Mouse (Mus musculus) left cerebral cortex, postnatal 4 days (tissue): ENCODE measurements around the gene Nt5c1b. TPM values are rescaled to one million over a fixed set of nuclear protein-coding genes. Genes with fewer than 3 reads are reported as not detected.

Experiments
- DNase-seq: peaks from one replicate; pipeline ENCODE4 v3.0.0-alpha.2; 2022
- intact Hi-C: fragments of 180-260 bp; cut with DNase I; formaldehyde crosslinking; loops from one replicate; pipeline ENCODE4 v1.15.1; 2025
- total RNA-seq, 2 experiments: library from RNA; stranded (reverse); gene quantifications; 2 replicates each; pipeline ENCODE4 v1.2.3; 2021

Nt5c1b gene
- not detected for total RNA-seq

DNA sequence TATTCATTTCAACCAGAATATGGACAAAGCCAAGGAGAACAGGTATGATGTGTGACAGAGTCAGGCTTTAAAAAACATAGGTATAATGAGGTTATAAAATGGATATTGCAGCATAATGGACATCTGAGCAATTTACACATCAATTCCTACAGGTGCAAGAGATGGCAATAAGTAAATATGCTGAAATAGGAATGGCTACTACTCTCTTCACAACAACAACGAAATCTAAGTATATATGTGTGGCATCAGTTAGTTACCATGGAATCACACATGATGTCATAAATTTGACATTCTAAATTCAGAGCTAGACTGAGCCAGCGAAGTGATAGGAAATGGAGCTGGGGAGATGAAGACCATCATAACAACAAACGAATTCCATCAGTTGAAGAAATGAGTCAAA lies at the start of gene Nt5c1b:
Gene Nt5c1b, plus strand, starts transcription at position 301 of the 400 bp plus-strand sequence.
- DNase-seq = no peak
- intact Hi-C loops = no loop called here

DNA sequence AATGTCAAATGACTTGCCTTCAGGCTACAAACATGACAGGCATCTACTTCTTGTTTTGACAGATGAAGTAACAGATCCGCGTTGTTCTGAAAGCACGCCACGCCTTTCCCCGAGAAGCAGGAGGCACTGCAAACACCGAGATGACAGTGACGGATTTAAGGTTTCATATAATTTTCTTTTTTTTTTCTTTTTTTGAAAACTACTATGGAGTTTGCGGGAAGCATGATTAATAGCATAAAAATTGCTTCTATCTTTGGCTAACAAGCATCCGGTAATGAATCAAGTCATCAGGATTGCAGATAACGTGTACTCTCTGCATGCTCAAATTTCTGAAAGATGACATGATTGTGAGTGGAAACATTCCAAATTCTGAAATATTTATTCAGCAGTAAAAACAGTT lies 42.1 kb upstream of the Nt5c1b start:
- intact Hi-C loops = no loop called here
- no peak for DNase-seq

DNA sequence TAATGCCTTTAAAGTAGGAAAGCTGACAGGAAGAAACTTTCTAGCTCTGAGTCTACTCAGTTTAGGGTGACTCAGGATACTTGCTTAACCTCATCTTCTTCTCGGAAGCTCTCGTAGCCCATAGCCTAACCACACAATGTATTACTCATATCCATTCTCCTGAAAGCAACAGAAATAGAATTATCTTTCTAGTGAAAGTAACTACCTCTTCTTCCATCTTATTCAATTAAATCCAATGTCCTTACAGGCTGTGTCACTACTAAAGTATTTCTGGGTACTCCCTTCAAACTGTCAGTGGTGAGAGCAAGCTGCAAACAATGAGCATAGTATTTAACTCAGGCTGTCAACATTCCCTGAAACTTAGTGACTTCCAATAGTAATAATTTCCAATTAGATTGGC lies 40.3 kb upstream of the Nt5c1b start:
- intact Hi-C loops = no loop called here
- no peak for DNase-seq

DNA sequence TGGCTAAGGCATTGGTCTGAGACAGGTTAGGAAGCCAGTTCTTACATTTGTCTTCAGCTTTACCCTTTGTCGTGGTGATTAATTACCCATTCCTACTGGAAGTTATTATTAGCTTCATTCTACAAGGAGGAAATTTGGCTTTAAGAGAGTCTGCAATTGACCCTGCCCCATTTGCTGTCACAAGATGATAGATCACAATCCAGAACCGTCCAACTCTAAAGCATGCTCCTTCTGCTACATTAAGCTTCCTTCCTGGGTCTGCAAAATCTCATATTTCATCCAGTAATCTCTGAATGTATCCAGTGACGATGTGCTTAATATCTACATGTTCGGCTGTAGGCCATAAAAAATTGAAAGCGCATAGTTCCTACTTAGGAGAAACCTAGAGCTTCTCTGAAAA lies 29.2 kb upstream of the Nt5c1b start:
- no peak for DNase-seq
- intact Hi-C loops = no loop called here

DNA sequence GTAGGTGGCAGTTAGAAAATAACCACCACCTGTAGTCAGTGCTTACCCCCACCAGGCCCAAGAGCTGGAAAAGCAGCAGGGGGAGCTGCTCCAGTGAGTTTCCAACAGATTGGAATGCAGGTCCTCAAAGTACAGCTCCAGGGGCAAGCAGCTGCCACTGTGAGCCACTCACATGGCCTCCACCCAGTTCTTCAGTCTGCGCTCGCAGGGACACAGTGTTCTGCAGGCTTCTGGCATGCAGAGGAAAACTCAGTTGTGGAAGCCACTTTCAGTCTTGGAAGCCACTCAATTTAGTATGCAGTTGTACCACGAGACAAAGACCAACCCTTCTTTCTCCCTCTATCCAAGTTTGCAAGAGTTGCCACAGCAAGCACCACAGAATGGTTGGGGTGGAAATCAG lies 19.1 kb upstream of the Nt5c1b start:
- DNase-seq = no peak
- intact Hi-C loops = no loop called here

DNA sequence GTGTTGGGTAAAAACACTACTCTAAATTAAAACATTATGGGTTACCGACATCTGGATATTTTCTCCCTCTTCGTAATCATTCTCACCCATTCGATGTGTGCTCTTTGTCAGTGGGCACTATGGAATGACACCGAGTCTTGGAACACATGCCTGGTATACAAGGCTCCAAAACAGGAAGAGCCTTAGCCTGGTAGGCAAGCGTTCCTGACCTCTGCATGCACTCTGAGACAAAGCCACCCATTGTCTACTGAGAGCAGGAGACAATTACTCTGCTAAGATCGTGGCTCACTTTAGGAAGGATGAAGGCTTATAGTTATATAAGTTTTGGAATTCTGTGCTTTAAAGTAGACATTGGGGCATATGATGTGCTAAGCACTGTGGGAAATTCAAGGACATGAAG lies 12.0 kb upstream of the Nt5c1b start:
- intact Hi-C loops = no loop called here
- no peak for DNase-seq

DNA sequence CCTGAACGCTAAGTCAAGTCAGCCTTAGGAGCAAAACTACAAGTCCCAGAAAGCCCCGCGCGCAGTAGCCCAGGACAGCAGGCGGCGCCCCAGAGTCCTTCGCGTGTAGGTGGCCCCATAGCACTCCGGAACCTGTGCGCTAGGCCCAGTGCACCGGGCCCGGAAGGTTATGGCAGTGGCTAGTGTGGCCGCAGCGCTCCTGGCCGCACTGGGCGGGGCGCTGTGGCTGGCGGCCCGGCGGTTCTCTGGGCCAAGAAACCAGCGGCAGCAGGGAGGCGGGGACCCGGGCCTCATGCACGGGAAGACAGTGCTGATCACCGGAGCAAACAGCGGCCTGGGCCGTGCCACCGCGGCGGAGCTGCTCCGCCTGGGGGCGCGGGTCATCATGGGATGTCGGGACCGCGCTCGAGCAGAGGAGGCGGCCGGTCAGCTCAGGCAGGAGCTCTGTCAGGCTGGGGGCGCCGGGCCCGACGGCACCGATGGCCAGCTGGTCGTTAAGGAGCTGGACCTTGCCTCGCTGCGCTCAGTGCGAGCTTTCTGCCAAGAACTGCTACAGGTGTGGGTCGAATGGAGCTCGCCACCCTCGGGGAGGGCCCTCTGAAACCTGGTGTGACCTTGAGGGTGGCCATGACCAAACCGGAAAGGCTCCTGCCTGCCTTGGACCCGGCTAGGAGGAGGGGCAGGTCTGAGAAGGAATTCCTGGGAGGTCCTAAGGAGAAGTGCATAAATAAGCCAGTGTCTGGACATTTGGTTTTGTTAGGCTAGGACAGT lies 21.1 kb downstream of the Nt5c1b start, which contains the start of gene Rdh14:
Gene Rdh14, plus strand, starts transcription at position 102 of the 771 bp plus-strand sequence.
- intact Hi-C loops = no loop called here
- DNase-seq = peak; percentile 95

DNA sequence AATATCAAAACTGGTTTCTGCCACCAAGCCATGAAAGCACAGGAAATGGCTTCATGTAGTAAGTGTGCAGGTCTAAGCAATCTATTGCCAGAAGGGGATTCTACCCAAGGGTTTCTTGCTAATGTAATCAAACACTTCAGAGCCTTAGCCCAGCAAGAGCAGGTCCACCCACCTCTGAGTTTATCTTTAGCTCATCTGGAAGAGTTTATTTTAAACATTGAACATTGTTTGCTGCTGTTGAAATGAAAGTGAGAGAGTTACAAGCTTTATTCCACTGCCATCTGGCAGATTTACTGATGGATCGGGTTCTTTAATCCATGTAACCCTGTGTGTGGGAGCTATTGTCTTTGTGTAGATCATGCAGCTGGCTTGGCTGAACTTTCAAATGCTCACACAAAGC lies 31.0 kb downstream of the Nt5c1b start:
- intact Hi-C loops = no loop called here
- DNase-seq = no peak

DNA sequence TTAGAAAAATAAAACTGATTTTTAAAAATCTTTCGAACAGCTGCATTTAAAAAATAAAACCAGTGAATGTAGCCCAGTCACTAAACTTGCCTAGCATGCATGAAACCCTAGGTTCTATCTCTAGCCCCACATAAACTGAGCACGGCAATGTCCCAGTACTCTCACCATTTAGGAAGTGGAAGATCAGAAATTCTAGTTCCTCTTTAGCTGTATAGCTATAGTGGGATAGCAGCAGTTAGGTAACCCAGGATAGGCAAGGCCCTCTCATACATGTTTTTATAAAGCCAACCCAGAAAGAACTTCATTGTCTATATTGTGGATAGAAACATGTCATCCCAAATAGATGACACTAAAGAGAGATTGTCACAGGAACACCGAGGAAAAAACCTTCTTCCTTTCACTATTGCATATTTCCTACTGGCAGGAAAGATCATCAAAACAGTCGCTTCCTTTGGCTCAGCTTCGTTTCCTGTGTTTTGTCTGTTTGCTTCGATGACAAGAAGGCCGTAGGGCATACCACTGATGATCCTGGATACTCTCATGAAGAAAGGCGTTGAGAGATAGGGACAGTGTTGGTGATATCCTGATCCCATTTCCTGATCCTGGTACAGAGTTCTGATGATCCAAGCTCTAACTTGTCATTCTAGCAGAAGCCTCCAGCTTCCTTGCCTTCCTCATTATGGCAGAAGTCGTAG lies 32.8 kb downstream of the Nt5c1b start:
- intact Hi-C loops = no loop called here
- no peak for DNase-seq

DNA sequence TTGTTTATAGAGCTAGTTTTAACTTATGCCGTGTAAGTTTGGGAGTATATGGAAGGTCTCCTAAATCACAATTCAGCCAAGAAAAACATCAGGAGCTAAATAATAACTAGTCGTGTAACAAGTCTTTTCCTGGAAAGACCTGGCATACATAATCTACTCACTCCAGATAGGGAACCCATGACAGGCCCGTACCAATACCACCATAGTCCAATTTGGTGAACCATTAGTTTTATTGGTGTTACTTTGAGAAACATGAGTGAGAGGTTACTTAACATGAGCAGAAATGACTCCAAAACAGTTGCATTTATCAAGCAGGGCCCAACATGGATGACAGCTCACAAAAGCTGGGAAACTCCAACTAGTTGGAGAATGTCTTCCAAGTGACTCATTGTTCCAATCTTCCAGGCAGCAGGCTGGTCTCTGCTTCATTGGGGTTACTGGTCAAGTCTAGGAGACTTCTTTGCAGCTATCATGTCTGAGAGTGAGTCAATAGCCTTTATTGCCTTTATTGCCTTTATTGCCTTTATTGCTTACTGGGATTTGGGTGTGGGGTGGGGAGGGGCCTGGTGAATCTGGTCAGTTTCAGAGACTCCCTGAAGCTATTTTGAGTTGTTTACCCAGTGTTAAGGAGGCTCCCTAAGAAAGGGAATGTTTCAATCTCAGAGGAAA lies 40.9 kb downstream of the Nt5c1b start:
- intact Hi-C loops = no loop called here
- no peak for DNase-seq

DNA sequence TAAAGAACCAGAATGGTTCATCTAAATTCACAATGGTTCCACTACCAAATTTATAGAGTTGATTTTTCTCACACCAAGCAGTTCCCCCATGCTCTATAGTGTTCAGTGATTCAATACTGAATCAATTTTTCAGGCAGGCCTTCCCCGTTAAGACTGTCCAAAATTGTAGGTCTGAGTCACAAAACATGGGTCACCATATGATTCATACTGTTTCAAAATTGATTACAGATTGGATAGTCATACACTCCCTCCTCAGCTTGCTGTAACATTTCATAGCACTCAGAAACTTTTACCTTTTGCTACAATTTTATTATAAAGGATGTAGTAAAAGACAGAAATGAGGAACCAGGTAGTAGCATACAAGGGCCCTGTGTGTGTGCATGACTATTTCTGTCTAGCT lies 41.7 kb downstream of the Nt5c1b start:
- intact Hi-C loops = no loop called here
- no peak for DNase-seq

DNA sequence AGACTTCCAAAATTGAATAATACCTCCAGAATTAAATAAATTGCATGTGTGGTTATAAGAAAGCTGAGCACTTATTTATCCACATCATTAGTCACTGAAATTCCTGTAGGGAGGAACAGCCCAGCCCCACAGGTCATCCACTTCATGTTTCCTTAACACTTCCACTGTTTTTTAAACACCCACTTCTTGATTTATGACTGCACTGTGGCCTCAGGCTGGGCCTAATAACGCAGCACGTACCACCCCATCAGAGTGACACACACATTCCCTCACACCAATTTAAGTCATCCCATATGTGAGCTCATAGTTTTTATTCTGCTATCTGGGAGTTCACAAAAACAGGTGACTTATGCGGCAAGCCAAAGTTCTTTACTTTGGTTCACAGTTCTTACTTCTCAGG lies 52.6 kb downstream of the Nt5c1b start:
- DNase-seq = no peak
- intact Hi-C loops = no loop called here

DNA sequence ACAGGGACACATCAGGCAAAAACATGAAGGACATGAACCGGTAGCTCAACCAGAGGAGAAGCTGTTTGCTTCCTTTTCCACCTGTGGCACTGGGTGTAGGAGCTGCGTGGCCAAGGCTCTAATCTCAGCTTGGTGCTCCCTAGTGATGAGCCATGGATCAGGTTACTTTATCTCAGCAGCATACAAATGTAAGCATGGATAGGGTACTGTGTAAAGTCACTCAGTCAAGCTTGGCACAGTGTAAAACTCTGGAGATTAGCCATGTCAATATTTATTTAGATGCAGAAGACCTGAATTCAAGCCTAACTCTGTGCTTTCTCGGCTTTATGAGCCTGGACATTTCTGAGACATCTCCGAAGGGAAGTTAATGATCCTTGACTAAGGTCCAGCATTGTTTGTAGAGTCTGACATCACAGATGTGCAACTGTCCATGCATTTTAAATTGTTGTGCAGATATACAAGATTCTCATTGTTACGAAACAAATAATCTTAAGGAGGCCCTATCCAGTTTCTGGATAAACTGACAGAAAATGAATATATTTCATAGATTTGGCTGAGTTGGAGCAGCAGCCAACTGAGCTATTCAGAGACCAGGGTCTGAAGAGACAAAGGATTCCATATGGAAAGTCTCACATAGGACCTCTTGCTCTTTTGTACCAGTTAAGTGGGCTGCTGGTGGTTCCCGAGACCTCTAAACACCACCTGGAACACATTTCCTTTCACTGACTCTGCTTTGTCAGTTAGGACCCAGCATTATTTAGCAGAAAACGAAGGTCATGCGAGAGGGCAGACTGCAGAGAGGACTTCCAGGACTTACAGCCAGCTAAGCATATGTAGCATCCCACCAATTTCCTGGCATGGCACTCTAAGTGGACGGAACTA lies 56.5 kb downstream of the Nt5c1b start:
- no peak for DNase-seq
- intact Hi-C loops = no loop called here

DNA sequence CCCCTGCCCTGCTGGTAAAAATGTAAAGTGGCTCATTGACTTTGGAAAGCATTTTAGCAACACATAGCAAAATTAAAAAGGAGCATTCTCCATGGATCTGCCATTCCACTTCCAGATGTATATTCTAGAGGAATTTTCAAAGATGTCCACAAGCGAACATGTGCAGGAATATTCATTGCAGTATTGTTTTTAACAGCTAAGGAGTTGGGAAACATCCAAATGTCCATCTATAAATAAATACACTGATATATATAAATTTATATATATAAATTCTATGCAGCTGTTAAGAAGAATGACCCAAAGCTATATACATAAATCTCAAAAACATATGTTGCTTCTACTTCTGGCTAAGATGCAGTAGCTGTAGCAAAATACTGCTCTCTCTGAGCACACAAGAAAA lies 61.2 kb downstream of the Nt5c1b start:
- DNase-seq = no peak
- intact Hi-C loops = no loop called here

DNA sequence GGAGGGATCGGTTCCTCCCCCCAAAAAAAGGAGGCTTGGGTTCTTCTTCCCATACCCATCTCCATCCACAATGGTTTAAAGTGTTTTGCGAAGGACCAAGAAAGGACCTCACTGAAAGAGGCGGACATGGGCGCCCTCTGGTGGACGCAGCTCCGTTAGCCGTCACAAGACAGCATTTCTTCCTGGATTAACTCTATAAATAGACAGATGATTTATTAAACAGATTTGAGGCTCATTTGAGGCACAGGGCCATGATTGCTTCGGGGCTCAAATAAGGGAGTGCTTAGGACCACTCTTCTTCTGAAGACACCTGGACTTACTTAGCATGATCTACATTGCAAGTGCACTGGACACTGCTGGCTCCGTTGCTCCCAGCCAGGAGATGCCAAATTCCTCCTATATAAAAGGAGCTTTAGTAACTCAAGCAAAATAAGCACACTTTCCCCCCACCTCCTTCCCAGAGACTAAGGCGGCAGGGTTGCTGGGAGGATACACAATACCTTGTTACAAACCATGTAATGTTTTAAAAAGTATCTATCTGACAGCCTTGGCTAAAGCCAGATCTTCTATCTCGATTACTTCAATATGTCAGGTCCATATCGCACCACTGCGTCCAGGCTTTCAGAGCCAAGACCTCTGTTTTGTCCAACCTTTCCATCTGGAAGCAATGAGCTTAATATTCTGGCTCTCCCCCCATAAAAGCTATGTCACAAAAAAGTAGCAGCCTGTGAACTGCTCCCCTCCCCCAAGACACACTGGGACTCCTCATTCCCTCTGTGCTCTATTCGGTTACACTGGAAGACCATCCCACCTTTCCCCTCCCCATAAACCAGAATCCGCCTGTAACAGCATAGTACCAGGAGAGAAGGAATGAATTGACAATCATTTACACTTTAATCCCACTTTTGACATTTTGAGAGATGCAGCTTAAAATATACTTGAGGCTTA lies 68.6 kb downstream of the Nt5c1b start:
- intact Hi-C loops = loop anchor here (2.0 to 5.0 kb wide), 3 partner anchors 149 to 1386 kb away; partner anchors contain the start of gene Osr1
- peak; percentile 87 for DNase-seq

Other genes with a start within 250 kb of the Nt5c1b start
- gene Rdh14, start 20.8 kb downstream of the Nt5c1b start, total RNA-seq = 10 to 100 TPM; 23.6 to 25.0 TPM